Mouse (Mus musculus) E14TG2a.4 (cell line): ENCODE data around the gene Abcf2.

Experiments used
- CTCF ChIP-seq: conservative IDR thresholded peaks from 2 replicates; pipeline ENCODE4 v1.5.1; 2014; ENCODE audit warnings: low read length
- NANOG ChIP-seq: IDR thresholded peaks from 2 replicates; pipeline ENCODE4 v1.6.1; 2014; ENCODE audit warnings: borderline replicate concordance, low read length, mixed read lengths
- POU5F1 ChIP-seq: IDR thresholded peaks from 2 replicates; pipeline ENCODE4 v1.6.1; 2014; ENCODE audit warnings: low read length, borderline replicate concordance

GRCm38 (mm10) chr5:24601071-24601835, 24.0 kb upstream of the Abcf2 start:
- TF ChIP-seq CTCF, result no peak
- no peak for TF ChIP-seq POU5F1
- TF ChIP-seq NANOG, result no peak
